Mouse (Mus musculus): ENCODE results near the gene Gm20931. TPM values are rescaled to one million over a fixed set of nuclear protein-coding genes. Genes with fewer than 3 reads are reported as not detected.
"Not testable (repeated sequence)": the region's sequence is repeated elsewhere in the genome, so short reads cannot be mapped to it uniquely, and the experiment has no call there.

Gene Gm20931
- polyA plus RNA-seq (2011; ENCODE audit: insufficient read length, low read depth, missing spikeins): not detected in 2 replicates

GRCm38 (mm10) chrY:55213420-55213819 lies at the start of gene Gm20931:
Gene Gm20931, plus strand, starts transcription at chrY:55213720.
- not testable (repeated sequence) for H3K4me1 ChIP-seq (ENCODE audit: control insufficient read depth, insufficient read depth, low read length); H3K4me3 ChIP-seq (ENCODE audit: insufficient read depth, low read length); H3K27ac ChIP-seq (ENCODE audit: insufficient read depth, low read length)

All from embryonic fibroblast, embryonic 13.5 days (primary cell).